Mouse (Mus musculus) stomach, embryonic 14.5 days (tissue): ENCODE measurements around the gene Kirrel3. TPM values are rescaled to one million over a fixed set of nuclear protein-coding genes. Genes with fewer than 3 reads are reported as not detected.

Experiments used
- ATAC-seq: fragments of 200-750 bp; cut with Nextera tagmentation; 2 replicates; pipeline ENCODE4 v1.8.0; 2017; ENCODE audit warnings: low read depth, moderate TSS enrichment; ENCODE audit not compliant: insufficient number of reproducible peaks, insufficient read depth, low FRiP score
- H3K27ac ChIP-seq: fragments of 300-500 bp; sonication (generic); 2 replicates; pipeline ENCODE4 v1.5.1; 2014; ENCODE audit warnings: mild to moderate bottlenecking, low read length, moderate library complexity, mixed read lengths
- H3K27me3 ChIP-seq: fragments of 300-500 bp; sonication (generic); 2 replicates; pipeline ENCODE4 v1.6.1; 2014; ENCODE audit warnings: low read length, control low read depth, mixed read lengths; ENCODE audit not compliant: control insufficient read depth, insufficient read depth
- H3K36me3 ChIP-seq: fragments of 300-500 bp; sonication (generic); 2 replicates; pipeline ENCODE4 v1.6.1; 2014; ENCODE audit warnings: mild to moderate bottlenecking, control low read depth, low read length, moderate library complexity, mixed read lengths; ENCODE audit not compliant: control insufficient read depth, insufficient read depth
- H3K4me1 ChIP-seq: fragments of 300-500 bp; sonication (generic); 2 replicates; pipeline ENCODE4 v1.6.1; 2014; ENCODE audit warnings: low read length, control low read depth, mixed read lengths; ENCODE audit not compliant: control insufficient read depth, insufficient read depth
- H3K4me2 ChIP-seq: fragments of 300-500 bp; sonication (generic); replicated peaks from 2 replicates; pipeline ENCODE4 v1.6.1; 2014; ENCODE audit warnings: low read depth, low read length, control low read depth
- H3K4me3 ChIP-seq: fragments of 300-500 bp; sonication (generic); 2 replicates; pipeline ENCODE4 v1.5.1; 2014; ENCODE audit warnings: low read depth, low read length, control low read depth
- H3K9ac ChIP-seq: fragments of 300-500 bp; sonication (generic); replicated peaks from 2 replicates; pipeline ENCODE4 v1.6.1; 2014; ENCODE audit warnings: low read depth, mild to moderate bottlenecking, control low read depth, low read length, moderate library complexity, mixed read lengths
- H3K9me3 ChIP-seq: fragments of 300-500 bp; sonication (generic); 2 replicates; pipeline ENCODE4 v1.6.1; 2016; ENCODE audit warnings: low read depth, low read length, control low read depth; ENCODE audit not compliant: control insufficient read depth
- WGBS: fragments of 180-500 bp; shearing (Covaris S2); extraction: QIAGEN DNeasy Blood & Tissue Kit; methylation state at CpG from one replicate; pipeline ENCODE4 v1.1.7; 2014; 5-methylcytosine and 5-hydroxymethylcytosine counted together
- polyA plus RNA-seq: library from polyadenylated mRNA; unstranded; fragments of >200 nt; fragmentation: Nextera tagmentation; extraction: Ambion mirVana; gene quantifications from 2 replicates; pipeline ENCODE4 v1.2.1, GENCODE M21; 2014

Gene Kirrel3
- polyA plus RNA-seq, 1 experiment from 2014 or later: 6.3 TPM

GRCm38 (mm10) chr9:34748003-34748402 is 262.3 kb downstream of the Kirrel3 start:
- H3K36me3 ChIP-seq: no peaks in the 10 kb centered on the region
- H3K27ac ChIP-seq: no peak overlapping the region
- no peak overlapping the region for H3K4me3 ChIP-seq
- no peak overlapping the region for H3K9ac ChIP-seq
- H3K27me3 ChIP-seq: no peaks in the 10 kb centered on the region
- no peak overlapping the region for H3K4me2 ChIP-seq
- 43% methylated on average over 2 of the region's 2 CpGs for WGBS
- ATAC-seq: no peak
- H3K9me3 ChIP-seq: no peaks in the 10 kb centered on the region
- H3K4me1 ChIP-seq: no peaks in the 10 kb centered on the region

GRCm38 (mm10) chr9:34749161-34749560 is 263.5 kb downstream of the Kirrel3 start:
- no peaks in the 10 kb centered on the region for H3K9me3 ChIP-seq
- no peak overlapping the region for H3K9ac ChIP-seq
- H3K4me1 ChIP-seq: no peaks in the 10 kb centered on the region
- ATAC-seq: no peak
- H3K27me3 ChIP-seq: no peaks in the 10 kb centered on the region
- no peak overlapping the region for H3K4me3 ChIP-seq
- 87% methylated on average over 7 of the region's 7 CpGs for WGBS
- no peaks in the 10 kb centered on the region for H3K36me3 ChIP-seq
- no peak overlapping the region for H3K4me2 ChIP-seq
- H3K27ac ChIP-seq: no peak overlapping the region

GRCm38 (mm10) chr9:34749877-34750276 is 264.2 kb downstream of the Kirrel3 start:
- Histone ChIP-seq H3K9me3 (no peaks in the 10 kb centered on the region), H3K4me2 (no peak overlapping the region), H3K9ac (no peak overlapping the region), H3K4me1 (no peaks in the 10 kb centered on the region), H3K27me3 (no peaks in the 10 kb centered on the region), H3K36me3 (no peaks in the 10 kb centered on the region), H3K4me3 (no peak overlapping the region), H3K27ac (no peak overlapping the region)
- 44% methylated on average over 4 of the region's 4 CpGs for WGBS
- ATAC-seq: no peak; the same call in 1 of the 2 replicates

DNA sequence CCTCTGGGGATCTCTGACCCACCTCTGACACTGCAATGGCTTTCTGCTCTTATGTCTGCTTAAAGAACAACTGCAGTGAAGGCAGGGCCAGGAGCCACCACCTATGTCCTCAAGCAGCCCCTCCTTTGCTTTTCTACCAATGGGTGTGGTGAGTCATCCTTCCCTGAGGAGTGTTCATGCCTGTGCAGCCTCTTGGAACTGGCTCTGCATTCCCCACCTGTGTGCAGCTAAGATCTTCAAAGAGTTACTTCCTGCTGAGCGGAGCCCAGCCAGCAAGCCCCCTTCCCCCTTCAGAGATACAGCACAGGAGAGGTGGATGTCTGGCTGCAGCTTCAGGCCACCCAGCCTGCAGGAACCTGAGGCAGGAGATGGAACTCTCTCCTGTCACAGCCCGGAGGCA is 265.2 kb downstream of the Kirrel3 start:
- Histone ChIP-seq H3K4me3 (no peak overlapping the region), H3K27me3 (no peaks in the 10 kb centered on the region), H3K27ac (no peak overlapping the region), H3K9me3 (no peaks in the 10 kb centered on the region), H3K9ac (no peak overlapping the region), H3K4me2 (no peak overlapping the region), H3K4me1 (no peaks in the 10 kb centered on the region), H3K36me3 (no peaks in the 10 kb centered on the region)
- peak; percentile 61; the same call in 1 of the 2 replicates for ATAC-seq
- WGBS: 51% methylated on average over 2 of the region's 2 CpGs

- Histone ChIP-seq H3K36me3 (no peaks in the 10 kb centered on the region), H3K4me1 (no peaks in the 10 kb centered on the region), H3K9me3 (no peaks in the 10 kb centered on the region), H3K27ac (no peak overlapping the region), H3K27me3 (no peaks in the 10 kb centered on the region), H3K4me2 (no peak overlapping the region), H3K4me3 (no peak overlapping the region), H3K9ac (no peak overlapping the region)
- no peak for ATAC-seq
- WGBS: 83% methylated on average over 5 of the region's 5 CpGs
Measured at GRCm38 (mm10) chr9:34752076-34752800, 266.5 kb downstream of the Kirrel3 start.

DNA sequence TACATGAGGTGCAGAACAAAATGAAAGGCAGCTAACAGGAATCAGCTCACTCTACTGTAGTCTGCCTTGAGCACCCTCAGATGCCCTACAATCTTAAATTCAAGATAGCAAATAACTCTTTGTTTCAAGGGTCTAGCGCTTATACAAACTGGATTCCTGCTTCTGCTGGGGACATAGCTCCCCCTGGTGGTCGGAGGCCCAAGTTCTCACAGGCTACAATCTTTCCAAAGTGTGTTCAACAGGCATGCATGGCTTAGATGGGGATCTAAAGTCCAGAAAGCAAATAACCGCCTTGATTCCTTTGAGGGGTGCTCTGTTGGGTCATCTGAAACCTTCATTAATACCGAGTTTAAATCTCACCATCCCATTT is 267.1 kb downstream of the Kirrel3 start:
- WGBS: 19% methylated on average over 4 of the region's 4 CpGs
- H3K9ac ChIP-seq: no peak overlapping the region
- no peak for ATAC-seq
- no peak overlapping the region for H3K4me2 ChIP-seq
- H3K4me3 ChIP-seq: no peak overlapping the region
- H3K9me3 ChIP-seq: no peaks in the 10 kb centered on the region
- no peaks in the 10 kb centered on the region for H3K36me3 ChIP-seq
- H3K27me3 ChIP-seq: no peaks in the 10 kb centered on the region
- H3K27ac ChIP-seq: no peak overlapping the region
- H3K4me1 ChIP-seq: no peaks in the 10 kb centered on the region

- no peak for ATAC-seq
- WGBS: 74% methylated on average over 5 of the region's 5 CpGs
- H3K9ac ChIP-seq: no peak overlapping the region
Measured at GRCm38 (mm10) chr9:34753891-34754290, 268.2 kb downstream of the Kirrel3 start.

GRCm38 (mm10) chr9:34754523-34755097 is 268.9 kb downstream of the Kirrel3 start:
- H3K27me3 ChIP-seq: no peaks in the 10 kb centered on the region
- no peaks in the 10 kb centered on the region for H3K4me1 ChIP-seq
- H3K27ac ChIP-seq: no peak overlapping the region
- no peaks in the 10 kb centered on the region for H3K36me3 ChIP-seq
- H3K4me3 ChIP-seq: no peak overlapping the region
- no peak overlapping the region for H3K9ac ChIP-seq
- no peaks in the 10 kb centered on the region for H3K9me3 ChIP-seq
- WGBS: 75% methylated on average over 6 of the region's 6 CpGs
- no peak overlapping the region for H3K4me2 ChIP-seq
- ATAC-seq: no peak

More at GRCm38 (mm10) chr9:34753891-34754290, 268.2 kb downstream of the Kirrel3 start:
- Histone ChIP-seq H3K36me3 (no peaks in the 10 kb centered on the region), H3K9me3 (no peaks in the 10 kb centered on the region), H3K27ac (no peak overlapping the region), H3K4me2 (no peak overlapping the region), H3K4me3 (no peak overlapping the region), H3K4me1 (no peaks in the 10 kb centered on the region), H3K27me3 (no peaks in the 10 kb centered on the region)
